Mouse (Mus musculus) fat pad, adult 2 months (tissue): ENCODE data around the gene Tbccd1.

Source experiments
- DNase-seq: peaks from one replicate; pipeline ENCODE4 v3.0.0-alpha.2; 2011; ENCODE audit warnings: low read depth, low spot score; ENCODE audit errors: extremely low read depth

Tbccd1 gene

DNA sequence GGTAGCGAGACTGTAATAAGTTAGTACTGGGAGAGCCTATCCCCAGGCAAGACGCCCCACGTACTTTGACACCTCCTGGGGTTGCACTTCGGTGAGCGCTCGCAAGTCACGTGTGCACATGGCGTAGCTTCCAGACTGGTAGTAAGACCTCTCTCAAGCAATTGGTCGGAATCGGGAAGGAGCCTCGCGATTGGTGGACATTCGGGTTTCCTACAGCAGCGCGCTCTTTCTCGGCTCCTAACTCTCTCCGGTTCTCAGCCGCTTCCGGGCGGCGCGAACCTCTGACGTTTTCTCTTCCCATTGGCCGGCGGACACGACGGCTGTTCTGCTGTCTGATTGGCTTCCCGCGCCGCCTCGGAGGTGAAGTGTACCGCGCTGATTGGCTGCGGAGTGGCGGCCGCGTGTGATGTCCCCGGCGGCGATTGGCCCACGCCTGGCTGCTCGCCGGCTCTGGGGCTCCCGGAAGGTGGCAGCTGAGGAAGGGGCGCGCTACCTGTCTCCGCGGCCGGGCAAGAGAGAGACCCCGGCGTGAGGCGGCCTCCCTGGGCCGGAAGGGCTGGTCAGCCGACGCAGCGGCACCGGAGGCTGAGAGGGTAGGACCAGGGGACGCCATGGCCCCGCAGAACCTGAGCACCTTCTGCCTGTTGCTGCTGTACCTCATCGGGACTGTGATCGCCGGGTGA, at the start of gene Tbccd1, which contains the start of gene Dnajb11:
Gene Tbccd1, minus strand, starts transcription at position 239 of the 683 bp plus-strand sequence.
Gene Dnajb11, plus strand, starts transcription at position 415 of the 683 bp plus-strand sequence.
- peak; percentile 94 for DNase-seq

DNA sequence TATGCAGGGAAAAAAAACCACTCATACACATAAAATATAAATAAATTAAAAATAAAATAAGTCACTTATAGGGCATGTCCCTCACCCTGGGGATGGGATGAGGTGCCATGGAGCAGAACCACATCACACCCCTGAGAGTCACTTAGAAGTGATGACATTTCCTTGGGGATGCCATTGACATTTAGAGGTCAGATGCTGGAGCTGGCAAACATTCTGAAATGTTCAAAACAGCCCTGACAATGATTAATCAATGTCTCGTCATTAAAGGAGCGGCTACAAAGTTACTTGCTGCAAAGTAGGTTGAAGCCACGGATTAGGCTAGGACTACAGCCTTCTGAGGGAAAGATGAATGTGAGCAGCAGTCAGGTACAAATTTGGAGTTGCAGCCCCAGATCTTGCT, 43.9 kb upstream of the Tbccd1 start:
- DNase-seq: no peak

DNA sequence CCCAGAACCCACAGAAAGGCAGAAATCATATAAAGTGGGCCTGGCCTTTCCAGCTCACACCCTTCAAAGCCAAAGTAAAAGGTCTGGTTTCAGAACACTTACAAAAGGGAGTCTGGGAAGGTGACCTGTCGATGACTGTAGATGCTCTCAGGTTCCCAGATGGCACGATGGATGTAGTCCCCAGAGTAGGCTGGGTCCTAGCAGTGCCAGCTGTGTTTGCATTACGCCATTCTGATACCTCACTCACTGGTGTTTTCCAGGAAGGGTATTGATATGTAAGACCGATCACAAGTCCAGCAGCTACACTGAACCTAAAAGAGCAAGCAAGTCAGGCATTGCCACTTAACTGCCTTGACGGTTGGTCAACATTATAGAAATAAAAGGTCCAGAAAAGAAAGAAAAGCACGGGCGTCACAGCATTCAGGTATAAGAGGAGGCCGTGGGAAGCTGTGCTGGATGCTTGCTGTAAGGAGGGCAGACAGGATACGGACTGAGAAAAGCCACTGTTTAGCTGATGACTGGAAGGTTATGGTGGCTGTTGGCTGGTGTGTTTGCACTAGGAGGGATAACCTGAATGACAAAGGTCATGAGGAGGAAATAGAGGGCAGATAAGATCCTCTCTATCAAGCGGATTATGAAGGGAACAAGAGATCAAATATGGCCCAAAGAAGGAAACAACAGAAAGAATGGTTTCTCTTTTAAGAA, 42.5 kb upstream of the Tbccd1 start:
- no peak for DNase-seq

DNA sequence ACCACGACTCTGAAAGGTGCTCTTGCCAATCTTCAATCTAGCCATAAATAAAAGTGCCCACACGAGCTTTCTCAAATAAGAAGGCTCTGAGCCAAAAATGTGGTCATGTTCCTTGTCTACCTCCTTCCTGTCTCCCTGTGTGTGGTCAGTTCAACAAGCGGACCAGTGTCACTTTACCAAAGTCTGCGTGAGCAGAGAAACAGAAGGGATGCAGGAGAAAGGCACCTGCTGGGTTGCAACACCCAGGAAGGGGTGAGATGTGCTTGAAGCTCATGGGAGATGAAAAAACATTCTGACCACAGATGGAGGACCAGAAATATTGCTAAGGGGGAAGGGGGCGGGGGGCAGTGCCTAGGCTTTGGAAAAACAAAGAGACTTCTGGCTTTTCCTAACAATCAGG, 41.9 kb upstream of the Tbccd1 start:
- DNase-seq: no peak

DNA sequence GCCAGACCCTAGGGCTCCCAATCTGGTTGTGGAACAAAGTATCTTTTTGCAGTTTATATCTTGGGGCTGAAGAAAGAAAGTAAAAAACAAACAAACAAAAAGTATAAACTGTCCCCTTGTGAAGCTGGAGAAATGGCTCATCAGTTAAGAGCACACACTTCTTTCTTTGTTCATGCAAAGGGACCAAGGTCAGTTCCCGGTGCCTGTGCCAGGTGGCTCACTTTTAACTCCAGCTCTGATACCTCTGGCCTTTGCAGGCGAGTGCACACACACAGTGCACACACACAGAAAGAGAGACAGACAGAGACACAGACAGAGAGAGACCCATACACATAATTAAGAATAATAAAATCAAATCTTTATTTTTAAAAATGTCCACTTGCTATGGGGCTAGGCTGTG, 39.1 kb upstream of the Tbccd1 start:
- no peak for DNase-seq

DNA sequence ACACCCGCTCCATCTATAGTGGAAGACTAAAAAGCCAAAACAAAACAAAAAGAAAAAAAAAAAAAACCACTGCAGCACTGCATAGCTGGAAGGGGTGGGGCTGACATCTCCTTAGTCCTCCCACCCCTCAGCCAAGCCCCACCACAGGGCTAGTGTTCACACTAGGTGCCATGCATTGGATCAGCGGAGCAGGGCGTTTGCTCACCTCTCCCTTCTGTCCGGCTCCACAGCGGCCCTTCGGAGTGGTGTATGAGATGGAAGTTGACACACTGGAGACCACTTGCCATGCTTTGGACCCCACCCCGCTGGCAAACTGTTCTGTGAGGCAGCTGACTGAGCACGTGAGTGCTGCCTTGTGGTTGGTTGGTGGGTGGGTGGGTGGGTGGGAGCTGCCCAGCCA, 36.6 kb upstream of the Tbccd1 start:
- no peak for DNase-seq

DNA sequence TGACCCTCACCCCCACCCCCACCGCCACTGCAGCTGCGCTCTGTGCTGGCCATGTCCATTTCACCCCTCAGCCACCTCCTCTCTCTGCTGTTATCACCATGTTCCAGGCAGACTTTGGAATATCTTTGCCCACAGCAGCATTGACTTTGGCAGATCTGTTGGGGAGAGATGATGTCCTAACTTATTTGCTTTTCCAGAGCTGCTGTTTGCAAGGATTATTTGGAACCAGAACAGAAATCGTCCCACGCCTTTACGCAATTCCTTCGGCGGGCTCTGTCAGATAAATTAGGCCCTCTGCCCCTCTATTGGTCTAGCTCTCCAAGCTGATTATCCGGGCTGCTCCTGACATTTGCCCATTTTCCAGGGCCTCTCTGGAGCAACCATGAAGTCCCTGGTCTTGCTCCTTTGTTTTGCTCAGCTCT, 34.3 kb upstream of the Tbccd1 start:
- DNase-seq: no peak

DNA sequence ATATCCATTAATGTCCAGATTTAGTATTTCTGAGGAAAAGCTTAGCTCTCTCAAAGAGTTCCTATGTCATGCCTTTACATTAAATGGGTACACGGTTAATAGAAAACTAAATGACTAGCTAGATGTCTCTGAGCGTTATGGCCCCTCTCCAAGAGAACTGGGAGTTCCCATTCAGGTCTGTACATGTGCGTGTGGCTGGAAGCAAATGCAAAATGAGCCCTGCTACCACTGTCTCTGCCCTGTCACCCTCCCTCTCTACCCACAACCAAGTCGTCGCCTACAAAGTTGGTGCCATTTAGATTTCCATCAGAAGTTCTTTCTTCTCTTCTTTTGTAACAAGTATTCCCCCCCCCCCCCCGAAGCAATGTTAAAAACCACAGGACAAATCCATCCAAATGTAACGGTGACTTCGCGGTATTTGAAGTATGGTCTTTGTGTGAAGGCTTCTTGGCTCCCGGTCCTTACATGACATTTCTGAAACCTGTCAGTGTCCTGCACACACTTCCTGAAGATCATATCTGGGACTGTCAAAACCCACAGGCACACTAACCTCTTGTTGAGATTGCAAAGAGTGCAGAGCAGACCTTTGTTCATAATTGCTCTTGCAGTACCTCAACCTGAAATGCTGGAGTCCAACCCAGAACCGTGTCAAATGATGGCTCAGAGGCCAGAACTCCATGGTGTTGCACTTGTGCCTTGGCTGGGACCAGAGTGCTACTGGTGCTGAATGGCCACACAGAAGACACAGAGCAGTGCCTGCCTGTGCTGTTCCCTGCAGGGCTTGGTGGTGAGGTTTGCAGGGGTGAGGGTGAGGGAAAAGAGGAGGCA, 33.4 kb upstream of the Tbccd1 start, which contains the start of gene Ahsg:
Gene Ahsg, plus strand, starts transcription at position 595 of the 828 bp plus-strand sequence.
- DNase-seq: no peak

DNA sequence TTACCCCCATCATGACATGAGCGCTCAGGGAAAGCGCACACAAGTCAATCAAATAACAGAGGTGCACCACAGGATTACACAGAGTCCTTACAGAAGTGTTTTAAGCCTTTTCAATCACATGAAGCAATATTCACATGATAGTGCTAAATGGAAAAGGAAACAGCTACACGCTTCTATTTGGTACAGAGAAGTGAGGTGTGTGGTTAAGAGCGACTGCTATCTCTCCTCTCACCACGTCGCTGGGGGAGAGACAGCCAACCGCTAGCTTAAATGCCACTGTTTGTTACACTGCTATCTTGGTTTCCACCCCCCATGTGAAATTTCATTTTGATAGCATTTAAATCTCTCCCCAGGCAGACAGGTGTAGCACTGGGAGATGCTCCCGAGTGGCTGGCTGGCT, 32.2 kb upstream of the Tbccd1 start:
- DNase-seq: no peak

DNA sequence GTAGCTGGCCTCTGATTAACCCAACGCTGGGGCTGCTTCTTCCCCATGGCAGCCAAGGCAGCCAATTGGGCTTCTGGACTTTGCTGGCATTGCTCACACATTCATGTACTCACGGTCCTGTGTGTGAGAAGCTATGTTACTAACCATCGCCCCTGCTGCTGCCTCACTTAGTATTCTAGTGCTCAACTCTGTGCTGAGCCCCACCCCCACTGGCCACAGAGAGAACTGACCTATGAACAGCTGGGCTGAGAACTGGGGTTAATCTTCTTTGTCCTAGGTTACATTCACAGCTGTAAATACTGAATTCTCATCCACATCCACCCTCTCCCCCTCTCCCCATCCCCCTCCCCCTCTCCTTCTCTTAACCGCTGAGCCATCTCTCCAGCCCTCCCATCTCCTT, 31.4 kb upstream of the Tbccd1 start:
- no peak for DNase-seq

DNA sequence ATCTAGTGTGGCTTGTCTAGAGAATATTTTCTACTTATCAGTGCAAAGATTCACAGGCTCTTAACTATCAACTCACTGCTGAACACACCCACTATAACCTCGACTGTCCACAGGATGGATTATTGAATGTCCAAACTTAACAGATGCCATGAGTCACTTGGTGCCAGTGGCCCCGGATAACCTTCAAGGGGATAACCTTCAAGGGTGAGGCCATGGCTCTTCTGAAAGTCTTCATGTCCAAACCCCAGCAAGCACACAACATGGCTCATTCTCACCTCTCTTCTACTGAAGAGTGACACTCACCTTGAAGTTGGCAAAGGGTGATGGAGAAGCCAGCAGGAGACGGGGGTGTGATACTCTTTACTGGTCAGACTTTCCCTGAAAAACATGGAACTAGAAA, 29.3 kb upstream of the Tbccd1 start:
- no peak for DNase-seq

DNA sequence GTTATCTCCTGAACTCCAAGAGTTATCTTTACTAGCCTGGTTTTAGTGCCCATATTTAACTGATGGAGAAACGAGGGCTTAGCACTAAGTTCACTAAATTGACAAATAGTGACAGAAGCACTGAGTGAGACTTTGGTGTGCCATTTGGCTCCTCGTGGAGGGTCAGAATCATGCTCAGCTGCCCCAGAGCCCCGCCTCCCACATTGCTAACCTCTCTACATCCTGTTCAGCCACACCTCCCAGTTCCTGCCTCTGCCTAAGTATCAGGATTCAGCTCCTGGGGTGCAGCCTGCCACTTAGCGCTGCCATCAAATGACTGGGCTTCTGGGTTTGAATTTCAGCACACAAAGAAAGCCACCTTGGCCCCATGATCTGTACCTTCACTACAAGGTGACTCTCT, 27.9 kb upstream of the Tbccd1 start:
- no peak for DNase-seq

DNA sequence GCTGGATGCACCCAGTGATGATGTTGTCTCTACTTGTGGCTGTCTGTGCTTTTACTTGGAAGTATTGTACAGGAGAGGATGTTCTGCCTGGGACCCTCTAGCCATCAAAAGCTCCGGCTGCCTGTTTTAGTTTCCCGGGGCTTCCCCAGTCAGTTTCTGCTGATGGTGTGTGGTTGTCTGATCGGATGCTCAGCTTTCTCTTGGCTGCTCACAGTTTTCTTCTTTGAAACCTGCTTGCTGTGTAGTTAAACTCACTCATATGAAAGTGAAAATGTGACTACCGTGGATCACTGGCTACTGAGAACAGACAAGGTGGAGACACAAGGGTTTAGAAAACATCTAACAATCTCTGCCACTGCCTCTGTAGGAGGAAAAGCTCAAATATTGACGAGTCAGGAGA, 26.0 kb upstream of the Tbccd1 start:
- no peak for DNase-seq

DNA sequence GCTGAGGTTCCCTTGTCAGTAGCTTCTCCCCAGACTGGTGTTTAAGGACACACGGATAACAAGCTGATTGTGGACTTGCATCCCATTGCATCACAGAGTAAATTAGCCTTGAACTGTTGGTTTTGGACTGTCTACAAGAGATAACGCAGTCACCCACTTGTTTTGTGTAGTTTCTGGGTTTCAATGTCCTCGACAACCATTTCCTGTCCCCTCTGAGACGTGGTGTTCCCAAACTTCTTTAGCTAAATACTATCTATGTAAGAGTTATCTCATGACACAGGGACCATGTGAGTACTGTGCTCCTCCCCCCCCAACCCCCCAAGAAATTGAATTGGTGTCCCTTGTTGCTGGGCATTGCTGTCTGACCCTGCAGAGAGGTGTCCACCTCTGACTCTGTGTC, 24.0 kb upstream of the Tbccd1 start:
- no peak for DNase-seq

DNA sequence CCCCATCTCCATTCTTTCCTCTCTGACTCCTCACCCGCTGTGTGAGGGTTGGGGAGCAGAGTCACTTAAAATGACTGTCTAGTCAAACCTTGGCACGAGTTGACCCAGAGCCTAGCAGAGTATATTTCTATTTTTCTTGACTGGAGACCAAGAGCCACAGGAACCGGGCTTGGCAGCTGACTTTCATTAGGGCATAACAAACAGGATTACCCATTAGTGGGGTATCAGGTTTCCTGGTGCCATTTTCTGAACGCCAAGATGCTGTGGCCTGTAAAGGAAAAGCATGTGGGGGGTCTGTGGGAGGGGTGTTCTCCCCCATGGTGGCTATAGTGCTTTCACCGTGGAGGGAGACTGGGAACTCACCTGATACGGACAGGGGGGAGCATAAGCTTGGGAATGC, 23.4 kb upstream of the Tbccd1 start:
- no peak for DNase-seq

DNA sequence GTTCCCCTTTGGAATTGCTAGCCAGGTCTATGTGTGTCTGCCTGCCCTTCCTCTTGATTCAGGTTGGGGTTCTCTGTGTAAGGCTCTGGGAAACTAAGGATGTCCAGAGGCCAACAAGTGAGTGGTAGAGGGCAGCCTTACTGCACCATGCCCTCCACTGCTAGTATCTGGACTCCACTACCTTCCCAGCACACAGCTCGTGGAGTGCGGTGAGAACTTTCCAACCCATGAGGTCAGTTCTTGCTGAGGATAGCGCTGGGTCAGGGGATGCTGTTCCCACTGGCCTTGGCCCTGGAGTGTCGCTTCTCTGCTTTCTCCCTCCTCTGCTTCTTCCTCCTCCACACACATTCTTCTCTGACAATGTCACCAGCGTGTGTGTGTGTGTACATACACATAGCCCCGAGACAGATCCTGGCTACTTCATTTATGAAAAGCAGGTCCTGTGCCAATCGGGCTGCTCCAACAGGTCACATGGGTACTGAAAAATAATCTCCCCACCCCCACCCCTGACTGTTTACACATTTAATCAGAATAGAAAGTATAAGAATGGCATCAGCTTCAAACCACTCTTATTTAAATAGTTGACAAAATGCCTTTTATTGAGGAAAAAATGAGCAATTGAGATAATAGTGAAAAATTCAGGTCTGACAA, 22.6 kb upstream of the Tbccd1 start:
- DNase-seq: no peak

DNA sequence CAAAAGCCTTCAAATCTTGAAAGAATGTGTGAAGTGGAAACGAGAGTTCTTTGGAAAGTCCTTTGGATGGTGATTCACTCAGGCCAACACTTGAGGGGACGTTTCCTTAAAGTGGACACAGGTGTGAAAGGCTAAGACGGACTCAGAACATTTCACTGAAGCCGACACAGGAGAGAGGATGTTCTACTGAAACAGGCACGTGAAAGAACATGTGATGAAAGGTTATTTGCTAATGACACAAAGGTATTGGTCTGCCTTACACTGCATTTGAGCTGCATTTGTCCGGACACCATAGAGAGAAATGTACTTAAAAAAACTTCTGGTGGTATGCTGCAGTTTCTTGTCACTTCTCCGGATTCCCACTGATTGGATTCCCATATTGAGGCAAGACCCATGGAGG, 21.2 kb upstream of the Tbccd1 start:
- DNase-seq: no peak

DNA sequence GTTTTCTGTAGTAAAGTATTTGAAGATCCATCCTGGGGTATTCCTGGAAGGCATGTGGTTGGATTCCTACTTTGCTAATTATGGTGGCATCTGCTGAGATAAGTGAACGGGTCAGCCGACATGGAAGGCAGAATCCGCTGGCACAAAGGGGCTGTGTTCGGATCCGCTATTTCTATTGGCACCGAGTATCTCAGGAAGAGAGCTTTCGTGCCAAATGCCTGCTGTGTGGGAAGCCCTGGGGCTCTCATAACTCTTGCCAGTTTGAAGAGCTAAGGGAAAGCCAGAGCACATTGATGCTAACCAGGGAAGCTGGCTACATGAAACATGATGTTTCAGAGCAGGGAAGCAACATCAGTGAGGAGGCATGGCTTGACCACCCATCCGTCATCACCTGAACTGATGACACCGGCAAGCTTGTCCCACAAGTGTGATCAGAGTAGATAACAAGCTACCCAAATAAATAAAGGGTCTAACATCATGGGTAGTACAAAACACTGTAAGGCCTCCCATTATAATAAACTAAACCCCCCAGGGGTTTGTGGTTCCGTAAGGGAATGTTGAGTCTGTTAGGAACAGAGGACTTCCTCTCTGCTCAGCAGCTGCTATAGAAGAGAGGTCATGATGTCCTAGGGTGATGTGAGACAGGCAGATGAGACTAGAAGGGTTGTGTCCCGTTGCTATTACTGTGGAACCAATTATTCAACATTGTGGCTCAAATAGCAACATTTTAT, 20.4 kb upstream of the Tbccd1 start:
- DNase-seq: no peak

DNA sequence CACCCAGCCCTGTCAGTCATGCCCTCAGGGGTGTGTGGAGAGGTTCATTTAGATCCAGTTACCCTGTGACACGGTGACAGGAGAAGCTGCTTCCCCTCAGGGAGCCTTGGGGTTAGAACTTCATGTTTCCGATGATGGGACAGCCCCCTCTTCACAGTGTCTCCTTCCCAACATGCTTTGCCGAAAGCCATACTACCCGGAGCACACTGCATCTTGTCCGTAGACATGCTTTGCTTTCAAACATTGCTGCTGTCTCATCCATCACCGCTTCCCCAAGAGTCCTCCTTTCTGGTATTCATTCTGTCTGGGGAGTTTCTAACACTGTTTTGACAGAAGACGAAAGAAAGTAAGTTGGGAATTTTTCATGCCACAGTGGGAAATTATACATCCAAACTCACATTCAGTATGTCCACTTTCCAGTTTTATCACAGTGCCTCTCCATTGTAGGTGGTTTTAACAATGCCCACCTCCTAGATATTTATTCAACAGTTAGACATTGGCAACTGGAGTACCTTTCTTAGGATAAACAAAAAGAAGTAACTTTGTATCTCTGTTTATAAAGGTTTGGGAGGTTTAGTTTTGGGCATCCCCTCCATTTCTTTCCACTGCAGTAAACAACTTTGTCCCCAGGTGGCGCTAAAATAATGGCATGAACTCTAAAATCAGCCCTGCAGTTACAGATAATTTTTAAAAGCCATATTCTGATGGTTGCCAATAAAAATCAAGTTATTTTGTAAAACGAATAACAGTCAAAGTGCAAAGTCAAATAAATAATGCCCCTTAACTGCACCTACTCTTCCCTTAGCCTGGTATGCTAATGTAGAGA, 19.0 kb upstream of the Tbccd1 start:
- no peak for DNase-seq

DNA sequence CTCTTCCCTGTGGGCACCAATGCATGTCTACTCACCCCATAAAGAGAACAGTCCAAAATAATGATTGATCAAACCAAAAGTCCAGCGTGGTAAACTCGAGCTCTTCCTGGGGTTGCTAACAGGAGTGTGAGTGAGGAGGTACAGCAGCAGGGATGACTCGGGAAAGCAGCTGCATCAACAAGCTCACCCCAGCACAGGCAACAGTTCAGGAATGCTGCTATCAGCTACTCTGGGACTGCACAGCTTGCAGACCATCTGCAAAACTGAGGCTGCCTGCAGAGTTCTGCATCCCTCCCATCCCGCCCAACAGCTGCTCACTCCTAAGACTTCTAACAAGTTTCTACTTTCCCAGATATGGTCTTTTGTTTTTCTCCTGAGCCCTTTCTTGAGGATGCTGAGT, 15.9 kb upstream of the Tbccd1 start:
- no peak for DNase-seq
